Comparison of ENCODE assay signal across 8 mouse cellular contexts in the genomic region with DNA sequence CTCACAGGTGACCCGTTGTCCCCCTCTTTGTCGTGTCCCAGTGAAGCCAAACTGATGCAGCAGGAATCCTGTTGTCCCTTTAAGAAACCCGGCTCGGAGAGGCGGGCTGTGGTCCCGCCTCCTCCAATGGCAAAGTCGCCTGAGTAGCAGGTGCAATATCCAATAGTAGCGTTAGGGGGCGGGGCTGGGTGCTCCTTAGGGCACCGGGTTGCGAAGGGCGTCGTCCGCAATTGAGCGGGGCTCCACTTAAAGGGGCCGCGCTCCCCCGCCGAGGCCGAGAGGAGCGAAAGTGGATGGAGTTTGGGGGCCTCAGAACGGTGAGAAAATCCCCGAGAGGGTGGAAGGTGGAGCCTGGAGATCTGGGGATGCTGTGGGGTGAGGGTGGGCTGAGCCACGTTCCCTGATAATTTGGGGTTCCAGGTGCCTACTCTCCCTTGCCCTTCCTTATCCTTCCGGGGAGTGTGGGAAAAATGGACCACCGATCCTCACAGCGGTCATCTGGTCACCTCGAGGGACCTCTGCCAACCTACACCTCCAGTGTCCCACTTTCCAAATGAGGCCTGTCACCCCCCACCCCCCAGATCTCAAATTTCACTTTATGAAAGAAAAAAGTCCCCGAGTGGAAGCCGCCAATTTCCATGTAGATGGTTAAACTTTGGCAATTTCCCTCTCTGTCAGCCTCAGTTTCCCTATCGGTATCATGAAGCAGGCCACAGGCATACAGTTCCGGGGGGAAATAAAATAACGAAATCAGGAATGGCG. TPM values are rescaled to one million over a fixed set of nuclear protein-coding genes. Genes with fewer than 3 reads are reported as not detected.
DNase-seq lines count a peak whose midpoint lies in the region; ATAC-seq and TF ChIP-seq lines count a peak whose summit lies in the region.

TSS of gene Abca7 (plus strand) at position 223 of the 762 bp plus-strand sequence.

- DNase-seq in brain, adult 2 months (ENCODE audit: low read depth, low spot score) = peak; percentile 98
- DNase-seq in heart, embryonic 10.5 days (ENCODE audit: low spot score) = peak; percentile 98
- DNase-seq in midbrain, postnatal 0 days (ENCODE audit: low spot score) = peak; percentile 98
- DNase-seq in spleen, postnatal 10 days (ENCODE audit: low spot score in 2 of 2) = peak; percentile 99

- H3K9me3 ChIP-seq in heart, embryonic 10.5 days = 0 out of 2 replicates have a peak, but pooled peaks cover 3% of the 10 kb centered on the region
- peaks cover 3% of the 10 kb centered on the region; the same call in 1 of the 2 replicates for H3K9me3 ChIP-seq in kidney, embryonic 15.5 days (replicated peaks)
- H3K9me3 ChIP-seq in limb, embryonic 15.5 days = no peaks in the 10 kb centered on the region
- no peaks in the 10 kb centered on the region for H3K9me3 ChIP-seq in midbrain, postnatal 0 days (ENCODE audit: low read length)

- H3K27me3 ChIP-seq in C2C12 (ENCODE audit: control insufficient read depth, insufficient read depth, insufficient read length) = no peaks in the 10 kb centered on the region
- H3K27me3 ChIP-seq in heart, embryonic 10.5 days (ENCODE audit: insufficient read depth, poor library complexity, severe bottlenecking) = peaks cover 36% of the 10 kb centered on the region
- peaks cover 9% of the 10 kb centered on the region for H3K27me3 ChIP-seq in kidney, embryonic 15.5 days
- H3K27me3 ChIP-seq in limb, embryonic 15.5 days = peaks cover 19% of the 10 kb centered on the region; the same call in 1 of the 2 replicates
- H3K27me3 ChIP-seq in midbrain, postnatal 0 days (ENCODE audit: insufficient read depth, low read length) = no peaks in the 10 kb centered on the region

- peak; percentile 64 for TF ChIP-seq POLR2A in embryonic fibroblast, embryonic 13.5 days (IDR thresholded peaks at IDR 0.05; ENCODE audit: low read depth, low read length)

- TF ChIP-seq CTCF in C2C12 (IDR thresholded peaks at IDR 0.05; ENCODE audit: control insufficient read depth, insufficient read depth, insufficient read length) = no peak
- no peak for TF ChIP-seq CTCF in embryonic fibroblast, embryonic 13.5 days (IDR thresholded peaks at IDR 0.05; ENCODE audit: borderline replicate concordance, insufficient read depth, low read length)
- TF ChIP-seq CTCF in midbrain, postnatal 0 days (IDR thresholded peaks at IDR 0.05) = peak; percentile 41

- H3K4me1 ChIP-seq in embryonic fibroblast, embryonic 13.5 days (ENCODE audit: control insufficient read depth, insufficient read depth, low read length) = no peaks in the 10 kb centered on the region
- H3K4me1 ChIP-seq in heart, embryonic 10.5 days = peaks cover 28% of the 10 kb centered on the region
- peaks cover 28% of the 10 kb centered on the region for H3K4me1 ChIP-seq in kidney, embryonic 15.5 days
- peaks cover 19% of the 10 kb centered on the region for H3K4me1 ChIP-seq in limb, embryonic 15.5 days
- H3K4me1 ChIP-seq in midbrain, postnatal 0 days (ENCODE audit: insufficient read depth, low read length) = no peaks in the 10 kb centered on the region

- peak; percentile 89 for ATAC-seq in kidney, embryonic 15.5 days (replicated peaks; ENCODE audit: low FRiP score)
- ATAC-seq in limb, embryonic 15.5 days (ENCODE audit: insufficient number of reproducible peaks, low FRiP score, low TSS enrichment, low read depth) = peak; percentile 74
- ATAC-seq in midbrain, postnatal 0 days (ENCODE audit: low FRiP score) = peak; percentile 92

- H3K79me3 ChIP-seq in C2C12 (ENCODE audit: low read depth) = peaks cover 9% of the 10 kb centered on the region

- H3K4me2 ChIP-seq in kidney, embryonic 15.5 days = peak within 1 kb of the TSS; percentile 87
- peak within 1 kb of the TSS; percentile 88 for H3K4me2 ChIP-seq in limb, embryonic 15.5 days
- peak within 1 kb of the TSS; percentile 72 for H3K4me2 ChIP-seq in midbrain, postnatal 0 days (ENCODE audit: low read depth, low read length, poor library complexity, severe bottlenecking)

- peaks cover 45% of the 10 kb centered on the region for H3K36me3 ChIP-seq in C2C12 (ENCODE audit: control insufficient read depth, insufficient read depth)
- peaks cover 46% of the 10 kb centered on the region for H3K36me3 ChIP-seq in heart, embryonic 10.5 days
- peaks cover 38% of the 10 kb centered on the region for H3K36me3 ChIP-seq in kidney, embryonic 15.5 days
- H3K36me3 ChIP-seq in limb, embryonic 15.5 days = peaks cover 38% of the 10 kb centered on the region
- no peaks in the 10 kb centered on the region for H3K36me3 ChIP-seq in midbrain, postnatal 0 days (ENCODE audit: insufficient read depth, low read length)

- peak within 1 kb of the TSS; percentile 87 for H3ac ChIP-seq in C2C12 (ENCODE audit: control insufficient read depth, insufficient read length, low read depth)

- peak within 1 kb of the TSS; percentile 66 for H3K4me3 ChIP-seq in C2C12 (ENCODE audit: insufficient read depth, poor library complexity, severe bottlenecking)
- peak within 1 kb of the TSS; percentile 59 for H3K4me3 ChIP-seq in embryonic fibroblast, embryonic 13.5 days (ENCODE audit: insufficient read depth, low read length)
- peak within 1 kb of the TSS; percentile 68 for H3K4me3 ChIP-seq in heart, embryonic 10.5 days
- H3K4me3 ChIP-seq in kidney, embryonic 15.5 days (replicated peaks) = peak within 1 kb of the TSS; percentile 61
- peak within 1 kb of the TSS; percentile 51 for H3K4me3 ChIP-seq in limb, embryonic 15.5 days
- H3K4me3 ChIP-seq in midbrain, postnatal 0 days (ENCODE audit: low read depth, low read length) = peak within 1 kb of the TSS; percentile 38

- WGBS in heart, embryonic 10.5 days = under 1% methylated on average over 34 of the region's 34 CpGs
- WGBS in kidney, embryonic 15.5 days = under 1% methylated on average over 34 of the region's 34 CpGs
- under 1% methylated on average over 34 of the region's 34 CpGs for WGBS in limb, embryonic 15.5 days
- under 1% methylated on average over 34 of the region's 34 CpGs for WGBS in midbrain, postnatal 0 days

- peak within 1 kb of the TSS; percentile 42 for H3K27ac ChIP-seq in embryonic fibroblast, embryonic 13.5 days (ENCODE audit: insufficient read depth, low read length)
- peak within 1 kb of the TSS; percentile 85 for H3K27ac ChIP-seq in heart, embryonic 10.5 days
- H3K27ac ChIP-seq in kidney, embryonic 15.5 days = peak within 1 kb of the TSS; percentile 77
- peak within 1 kb of the TSS; percentile 54 for H3K27ac ChIP-seq in limb, embryonic 15.5 days
- no peak within 1 kb of the TSS for H3K27ac ChIP-seq in midbrain, postnatal 0 days (ENCODE audit: low read depth, low read length)

- H3K79me2 ChIP-seq in C2C12 (ENCODE audit: control insufficient read depth, insufficient read depth) = peaks cover 22% of the 10 kb centered on the region

- H3K9ac ChIP-seq in kidney, embryonic 15.5 days = peak within 1 kb of the TSS; percentile 62
- H3K9ac ChIP-seq in limb, embryonic 15.5 days = peak within 1 kb of the TSS; percentile 35; the same call in 1 of the 2 replicates
- peak within 1 kb of the TSS; percentile 25; the same call in 1 of the 2 replicates for H3K9ac ChIP-seq in midbrain, postnatal 0 days (replicated peaks; ENCODE audit: low read length, poor library complexity, severe bottlenecking)

TF ChIP-seq in C2C12, 6 proteins besides CTCF, POLR2A, EP300 and RAD21:
- no peak for TF ChIP-seq USF1 (IDR thresholded peaks at IDR 0.05; ENCODE audit: low read depth)
- no peak for TF ChIP-seq MAX (IDR thresholded peaks at IDR 0.05)

RNA-seq across cellular contexts. Expression of gene Abca7, which starts in this region (rescaled TPM):
- polyA plus RNA-seq in C2C12 (2012; fragmentation: generic; extraction: Trizol) = 10.7 TPM
- polyA plus RNA-seq in embryonic fibroblast, embryonic 13.5 days (2011; ENCODE audit: insufficient read length, low read depth, missing spikeins) = 3.5 and 4.0 TPM in 2 replicates
- 2.8 and 4.1 TPM in 2 replicates for polyA plus RNA-seq in heart, embryonic 10.5 days (2016; fragmentation: Nextera tagmentation; extraction: Ambion mirVana)
- 3.9 and 4.5 TPM in 2 replicates for polyA plus RNA-seq in kidney, embryonic 15.5 days (2015; fragmentation: Nextera tagmentation; extraction: Ambion mirVana)
- 3.3 and 3.4 TPM in 2 replicates for polyA plus RNA-seq in limb, embryonic 15.5 days (2015; fragmentation: Nextera tagmentation; extraction: Ambion mirVana)
- 9.3 TPM in 2 replicates for total RNA-seq in midbrain, postnatal 0 days (2014; rRNA removed)
- 1.7 and 1.9 TPM in 2 replicates for polyA plus RNA-seq in midbrain, postnatal 0 days (2015; fragmentation: Nextera tagmentation; extraction: Ambion mirVana)
